12 mouse cellular contexts compared by ENCODE assay signal in genomic region chr19:56808771-56809170, GRCm38 (mm10). TPM values are rescaled to one million over a fixed set of nuclear protein-coding genes. Genes with fewer than 3 reads are reported as not detected.
DNase-seq lines count a peak whose midpoint lies in the region; ATAC-seq lines count a peak whose summit lies in the region.
"Had no signal": no experiment of that assay in that cellular context is flagged by ENCODE, and none has a peak within 500 bp of the region (broad histone marks: within the 10 kb centered on the region; RNA-seq: fewer than 3 reads in every experiment).

No protein-coding gene starts in this region.

- no peaks in the 10 kb centered on the region for H3K9me3 ChIP-seq in embryonic facial prominence, embryonic 14.5 days (ENCODE audit: control insufficient read depth, low read length)
- H3K9me3 ChIP-seq: forebrain, embryonic 15.5 days; liver, embryonic 13.5 days; neural tube, embryonic 12.5 days had no signal

- WGBS in embryonic facial prominence, embryonic 14.5 days, result 55% methylated on average over 5 of the region's 5 CpGs

- intact Hi-C loops in left cerebral cortex, postnatal 4 days (cut with DNase I), result loop anchor here (10.0 kb wide), 1 partner anchor 226 kb away; no protein-coding TSS in a partner anchor
- intact Hi-C loops in left cerebral cortex, postnatal 10 days (cut with DNase I), result no loop called here

- peaks cover 80% of the 10 kb centered on the region for H3K36me3 ChIP-seq in embryonic facial prominence, embryonic 14.5 days (ENCODE audit: control insufficient read depth, insufficient read depth, low read length)

- H3K9ac ChIP-seq in embryonic facial prominence, embryonic 14.5 days (ENCODE audit: low read depth, low read length), result no peak overlapping the region
- H3K9ac ChIP-seq: forebrain, embryonic 15.5 days; liver, embryonic 13.5 days; neural tube, embryonic 12.5 days had no signal

- H3K4me2 ChIP-seq in embryonic facial prominence, embryonic 14.5 days (ENCODE audit: low read depth, low read length), result no peak overlapping the region
- H3K4me2 ChIP-seq: forebrain, embryonic 15.5 days; liver, embryonic 13.5 days; neural tube, embryonic 12.5 days had no signal

- no peak overlapping the region for H3K4me3 ChIP-seq in embryonic facial prominence, embryonic 14.5 days (ENCODE audit: low read depth, low read length)
- H3K4me3 ChIP-seq: forebrain, embryonic 15.5 days; liver, embryonic 13.5 days; neural tube, embryonic 12.5 days had no signal

- H3K4me1 ChIP-seq in embryonic facial prominence, embryonic 14.5 days (ENCODE audit: control insufficient read depth, insufficient read depth, low read length), result no peaks in the 10 kb centered on the region
- H3K4me1 ChIP-seq: forebrain, embryonic 15.5 days; neural tube, embryonic 12.5 days had no signal

- H3K27ac ChIP-seq in embryonic facial prominence, embryonic 14.5 days (replicated peaks; ENCODE audit: low read depth, low read length), result no peak overlapping the region
- H3K27ac ChIP-seq: forebrain, embryonic 15.5 days; liver, embryonic 13.5 days; neural tube, embryonic 12.5 days had no signal

- no peak for ATAC-seq in CD4-positive, CD25-positive, alpha-beta regulatory T cell, adult 4 months
- no peak for ATAC-seq in embryonic facial prominence, embryonic 14.5 days (ENCODE audit: low read depth)
- ATAC-seq: forebrain, embryonic 15.5 days had no signal

- peak; percentile 14 for DNase-seq in CD4-positive, CD25-positive, alpha-beta regulatory T cell, adult 2 months (ENCODE audit: low read depth, low spot score)
- peak; percentile 37 for DNase-seq in left cerebral cortex, postnatal 4 days
- no peak for DNase-seq in left cerebral cortex, postnatal 10 days (ENCODE audit: extremely low spot score in 1 of 2, low spot score in 2 of 2)
- peak; percentile 26 for DNase-seq in ES-CJ7 (ENCODE audit: low read depth, low spot score)
- peak; percentile 41 for DNase-seq in embryonic facial prominence, embryonic 14.5 days (ENCODE audit: low spot score)
- no peak for DNase-seq in layer of hippocampus, adult 9-10 months (ENCODE audit: low spot score)
- DNase-seq in urinary bladder, postnatal 25 days (ENCODE audit: low spot score), result no peak
- DNase-seq: cerebellum, adult 11-12 months; liver, embryonic 13.5 days had no signal

- no peaks in the 10 kb centered on the region for H3K27me3 ChIP-seq in embryonic facial prominence, embryonic 14.5 days (replicated peaks; ENCODE audit: control insufficient read depth, insufficient read depth, low read length)
- H3K27me3 ChIP-seq: forebrain, embryonic 15.5 days; liver, embryonic 13.5 days; neural tube, embryonic 12.5 days had no signal

RNA-seq across cellular contexts. Expression of gene Ccdc186, which starts 13.2 kb away (rescaled TPM):
- 10 to 100 TPM; 11.1 to 13.1 TPM for polyA plus RNA-seq in CD4-positive, CD25-positive, alpha-beta regulatory T cell, adult 4 months (2017; shearing (Covaris generic))
- 10 to 100 TPM; 41.4 to 42.1 TPM for total RNA-seq in left cerebral cortex, postnatal 4 days (2021)
- 10 to 100 TPM; 39.0 to 44.1 TPM for total RNA-seq in left cerebral cortex, postnatal 10 days (2021)
- 20.2 and 23.9 TPM in 2 replicates for polyA plus RNA-seq in embryonic facial prominence, embryonic 14.5 days (2014; fragmentation: Nextera tagmentation; extraction: Ambion mirVana)

RNA-seq across cellular contexts. Expression of gene Tdrd1, which starts 17.2 kb away (rescaled TPM):
- not detected for polyA plus RNA-seq in CD4-positive, CD25-positive, alpha-beta regulatory T cell, adult 4 months (2017; shearing (Covaris generic))
- total RNA-seq in left cerebral cortex, postnatal 4 days (2021), result 1 to 10 TPM; 1.1 to 1.4 TPM
- total RNA-seq in left cerebral cortex, postnatal 10 days (2021), result under 1 TPM; 0.84 to 0.85 TPM
- 1.6 and 3.9 TPM in 2 replicates for polyA plus RNA-seq in embryonic facial prominence, embryonic 14.5 days (2014; fragmentation: Nextera tagmentation; extraction: Ambion mirVana)

Comparison
In these comparisons a context has a peak if more than half of its experiments do, and no peak if none do; other contexts are left out.
1. DNase-seq: peak in CD4-positive, CD25-positive, alpha-beta regulatory T cell, adult 2 months (single experiment), left cerebral cortex, postnatal 4 days (single experiment), ES-CJ7 (single experiment) and embryonic facial prominence, embryonic 14.5 days (single experiment); none in left cerebral cortex, postnatal 10 days (0 of 2), layer of hippocampus, adult 9-10 months (single experiment) and urinary bladder, postnatal 25 days (single experiment).